Mouse (Mus musculus) lung, postnatal 25 days (tissue): Measurements from ENCODE around the gene Cox11.

Experiments
- DNase-seq: peaks from one replicate; pipeline ENCODE4 v3.0.0; 2022; ENCODE audit warnings: low spot score

Gene Cox11

DNA sequence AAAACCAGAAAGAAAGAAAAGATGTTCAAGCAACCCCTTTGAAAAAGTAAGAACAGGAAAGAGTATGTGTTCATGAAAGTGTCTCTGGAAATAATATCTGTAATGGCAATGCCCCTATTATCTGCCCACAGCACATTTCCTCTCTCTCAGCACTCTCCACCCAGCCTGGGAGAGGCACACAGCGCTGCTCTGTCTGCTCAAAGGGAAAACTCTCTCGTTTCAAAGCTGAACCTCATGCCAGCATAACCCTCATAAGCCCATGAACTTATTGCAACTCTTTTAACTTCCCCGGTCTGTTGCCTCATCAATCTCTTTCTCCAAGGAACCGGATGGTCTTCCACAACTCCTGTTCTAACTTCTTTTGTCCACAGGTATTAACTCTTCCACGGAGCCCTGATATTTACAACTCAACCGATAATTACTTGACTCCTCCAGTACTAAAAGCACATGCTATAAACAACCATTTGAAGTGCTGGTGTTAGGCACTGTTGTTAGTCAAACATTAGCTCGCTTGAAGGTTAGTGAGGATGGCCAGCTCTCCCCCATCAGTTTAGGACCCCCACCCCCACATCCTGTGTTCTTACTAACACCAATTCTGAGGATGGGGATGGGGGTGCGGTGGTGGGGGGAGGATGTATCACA is 26.5 kb downstream of the Cox11 start:
- DNase-seq, result no peak

DNA sequence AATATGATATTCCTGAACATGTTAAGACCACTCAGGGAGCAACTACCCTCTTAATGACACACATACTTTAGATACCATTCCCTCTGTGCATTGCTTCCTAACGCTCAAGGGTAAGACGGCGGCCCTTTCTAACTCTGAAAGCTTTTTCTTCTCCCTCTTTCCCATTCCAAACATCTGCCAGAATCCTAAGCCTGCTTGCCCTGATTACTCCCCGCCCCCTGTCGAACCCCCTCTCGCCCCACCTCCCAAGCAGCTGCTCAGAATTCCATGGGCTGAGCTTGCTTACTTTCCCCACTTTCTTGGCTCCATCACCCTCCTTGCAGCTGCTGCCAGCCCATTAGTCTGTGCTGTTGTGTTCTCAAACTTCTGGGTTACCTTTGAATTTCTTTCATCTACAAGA is 27.2 kb downstream of the Cox11 start:
- peak; percentile 40 for DNase-seq

DNA sequence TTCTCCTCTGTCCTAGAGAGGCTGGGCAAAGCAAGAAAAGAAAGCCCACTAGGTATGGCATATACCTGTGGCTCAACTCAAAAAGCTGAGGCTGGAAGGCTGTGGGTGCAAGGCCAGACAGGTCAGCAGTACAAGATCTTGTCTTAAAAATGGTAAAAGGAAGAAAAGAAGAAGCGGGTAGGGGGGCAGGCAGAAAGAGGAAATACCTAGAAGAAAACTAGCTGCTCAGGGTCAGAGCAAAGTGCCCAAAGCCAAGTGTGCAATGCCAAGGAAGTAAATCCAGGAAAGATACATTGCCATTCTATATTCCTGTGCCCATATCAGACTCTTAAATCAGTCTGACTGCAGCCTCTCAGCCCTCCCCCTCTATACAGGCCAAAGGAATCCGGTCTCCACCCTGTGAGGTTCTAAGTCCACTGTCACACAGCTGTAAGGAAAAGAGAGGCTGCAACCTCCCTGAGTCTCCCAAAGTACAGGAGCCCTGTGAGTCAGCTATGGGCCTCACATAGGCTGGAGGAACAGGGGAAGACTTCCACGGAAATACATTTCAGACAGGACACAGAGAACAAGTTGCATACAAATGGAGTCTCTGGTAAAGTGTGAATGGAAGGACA is 28.3 kb downstream of the Cox11 start:
- no peak for DNase-seq

DNA sequence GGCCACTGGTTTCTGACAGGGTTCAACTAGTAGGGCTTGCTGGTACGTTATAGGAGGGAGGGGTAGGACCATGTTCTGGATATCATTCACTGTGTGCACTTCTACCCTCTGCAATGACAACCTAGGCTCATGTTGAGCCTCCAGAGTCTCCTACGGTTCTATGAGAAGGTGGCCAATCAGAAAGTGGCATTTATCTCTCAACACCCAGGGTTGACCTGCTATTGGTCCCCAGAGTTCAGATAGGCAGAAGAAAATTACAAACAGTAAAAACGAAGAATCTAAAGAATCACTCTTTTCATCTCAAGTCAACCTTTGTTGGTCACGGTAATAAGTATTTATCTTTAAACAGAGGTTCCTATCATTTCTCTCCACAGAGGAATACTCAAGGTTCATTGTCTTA is 28.9 kb downstream of the Cox11 start:
- no peak for DNase-seq

DNA sequence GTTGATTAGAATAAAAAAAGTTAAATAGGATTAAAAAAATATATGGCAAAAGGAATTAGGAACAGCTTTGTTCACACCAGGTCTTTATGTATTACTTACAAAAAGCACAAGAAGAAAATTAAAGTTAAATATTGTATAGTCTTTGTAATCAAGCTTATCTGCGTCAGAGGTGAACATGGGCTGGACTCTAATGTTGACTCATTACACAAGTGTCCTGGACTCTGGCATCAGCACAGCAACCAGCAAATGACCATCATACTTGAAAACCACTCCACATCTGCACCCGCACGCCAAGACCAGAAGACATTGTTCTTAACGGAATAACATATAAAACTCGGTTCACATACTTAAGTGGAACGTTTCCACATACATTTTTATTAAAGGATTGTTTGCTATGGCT is 29.4 kb downstream of the Cox11 start:
- peak; percentile 34 for DNase-seq

DNA sequence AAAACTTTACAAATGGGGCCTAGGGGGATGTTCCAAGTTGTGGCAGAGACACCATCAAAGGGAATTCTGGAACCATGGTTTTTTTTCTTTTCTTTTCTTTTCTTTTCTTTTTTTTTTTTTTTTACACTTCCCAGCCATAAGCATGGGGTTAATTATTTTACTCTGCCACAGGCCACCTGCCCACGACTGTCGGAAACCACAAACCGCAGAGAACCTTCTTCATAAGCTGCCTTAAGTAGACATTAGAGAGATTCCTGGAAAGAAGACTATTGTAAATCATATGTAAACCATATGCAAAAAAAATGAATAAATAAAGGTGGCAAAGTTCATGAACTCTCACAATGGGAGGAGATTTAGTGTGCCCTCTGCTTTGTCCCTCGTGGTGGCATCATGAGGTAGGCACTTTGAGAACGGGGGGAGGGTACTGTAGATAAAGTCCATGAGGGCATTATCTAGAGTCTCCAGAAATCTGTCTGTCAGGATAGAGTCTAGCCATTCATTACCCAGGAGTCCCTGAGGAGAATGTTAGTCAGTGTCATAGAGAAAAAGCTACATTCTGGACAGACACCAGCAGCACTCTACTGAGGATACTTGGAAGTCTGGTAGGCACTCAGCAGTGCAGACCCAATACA is 37.6 kb downstream of the Cox11 start:
- no peak for DNase-seq

DNA sequence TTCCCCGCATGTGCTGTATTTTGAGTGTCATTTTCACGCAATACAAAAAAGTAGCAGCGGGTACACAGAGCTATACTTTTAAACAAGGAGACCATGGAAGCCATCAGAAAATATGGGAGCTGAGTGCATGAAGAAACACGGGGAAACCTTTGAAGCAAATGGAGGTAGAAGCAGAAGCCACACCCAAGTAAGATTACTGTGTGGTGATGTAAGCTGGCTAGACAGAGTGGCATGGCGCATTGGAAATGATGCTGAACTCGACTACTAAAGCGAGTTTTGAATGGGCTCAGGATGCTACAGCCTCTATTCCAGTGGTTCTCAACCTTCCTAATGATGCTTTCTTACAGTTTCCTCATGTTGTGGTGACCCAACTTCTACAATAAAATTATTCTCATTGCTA is 39.1 kb downstream of the Cox11 start:
- DNase-seq, result no peak

DNA sequence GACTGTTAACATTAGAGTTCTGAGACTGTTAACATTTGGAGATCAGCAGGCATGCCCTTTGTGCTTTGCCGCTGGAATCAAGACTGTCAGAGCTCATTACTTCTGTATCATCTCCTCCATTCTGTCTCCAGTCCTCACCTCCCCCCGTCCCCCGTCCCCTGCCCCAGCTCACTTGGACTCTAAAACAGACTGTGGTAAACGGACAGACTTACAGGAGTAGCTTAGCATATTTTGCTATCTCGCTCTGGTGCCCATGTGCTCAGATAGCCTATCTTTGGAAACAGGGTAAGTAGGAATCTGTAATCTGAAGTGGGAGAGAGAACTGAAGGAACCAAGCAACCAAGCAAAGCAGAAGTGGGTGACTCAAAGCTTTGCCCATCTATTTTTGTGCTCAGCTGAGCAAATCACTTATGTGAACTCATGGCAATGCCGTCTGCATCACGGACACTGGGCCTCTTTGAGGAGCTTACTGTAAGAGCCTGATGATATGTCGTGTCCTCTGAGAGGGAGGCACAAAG is 39.9 kb downstream of the Cox11 start:
- no peak for DNase-seq

DNA sequence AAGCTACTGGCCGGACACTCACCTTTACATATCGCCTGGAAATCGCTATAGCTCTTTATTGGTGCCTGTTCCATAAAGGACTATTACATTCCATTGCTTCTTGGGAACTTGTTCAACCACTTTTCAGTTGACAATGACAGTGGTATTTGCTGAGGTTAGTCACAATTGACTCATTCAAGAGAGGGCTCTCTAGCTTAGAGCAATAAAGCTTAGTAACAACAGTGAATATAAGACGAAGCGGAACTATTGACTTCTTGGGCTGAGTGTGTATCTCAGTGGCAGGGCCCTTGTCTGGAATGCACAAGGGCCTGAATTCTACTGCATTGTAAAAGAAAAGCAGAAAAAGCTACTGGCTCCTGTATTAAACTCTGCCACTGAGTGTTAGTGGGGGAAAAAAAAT is 40.6 kb downstream of the Cox11 start:
- DNase-seq, result peak; percentile 24

DNA sequence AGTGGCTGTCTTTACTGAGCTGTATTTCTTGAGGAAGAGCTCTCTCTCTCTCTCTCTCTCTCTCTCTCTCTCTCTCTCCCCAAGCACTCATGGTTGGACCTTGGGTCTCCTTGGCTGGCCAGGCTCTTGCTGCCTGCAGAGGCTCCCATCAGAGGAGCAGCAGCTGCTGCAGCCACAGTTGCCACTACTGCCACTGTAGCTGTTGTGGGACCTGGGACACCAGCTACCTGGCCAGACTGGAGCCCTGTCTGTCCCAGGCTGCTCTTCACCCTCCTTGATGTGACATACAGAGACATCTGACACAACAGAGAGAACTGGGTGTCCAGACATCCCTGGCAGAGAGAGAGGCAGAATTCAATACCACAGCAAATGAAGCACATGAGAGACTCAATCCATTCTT is 43.2 kb downstream of the Cox11 start:
- DNase-seq, result no peak

DNA sequence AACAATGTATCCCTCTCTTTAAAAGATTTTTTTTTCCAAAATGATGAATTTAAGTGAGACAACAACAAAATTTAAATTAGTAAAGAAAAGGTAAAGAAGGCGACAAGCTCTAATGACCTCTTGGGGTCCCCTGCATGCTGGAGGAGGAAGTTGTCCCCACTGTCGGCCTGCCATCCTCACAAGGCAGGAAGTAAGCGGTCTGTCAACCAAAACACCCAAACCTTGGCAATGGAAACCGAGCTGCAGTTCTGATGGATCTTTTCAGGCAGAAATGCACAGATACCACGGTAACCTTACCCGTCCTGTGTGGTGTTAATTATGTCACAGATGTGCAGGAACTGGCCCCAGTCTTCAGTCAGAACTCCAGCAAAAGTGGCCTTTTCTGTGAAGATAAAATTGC is 46.8 kb downstream of the Cox11 start:
- no peak for DNase-seq

DNA sequence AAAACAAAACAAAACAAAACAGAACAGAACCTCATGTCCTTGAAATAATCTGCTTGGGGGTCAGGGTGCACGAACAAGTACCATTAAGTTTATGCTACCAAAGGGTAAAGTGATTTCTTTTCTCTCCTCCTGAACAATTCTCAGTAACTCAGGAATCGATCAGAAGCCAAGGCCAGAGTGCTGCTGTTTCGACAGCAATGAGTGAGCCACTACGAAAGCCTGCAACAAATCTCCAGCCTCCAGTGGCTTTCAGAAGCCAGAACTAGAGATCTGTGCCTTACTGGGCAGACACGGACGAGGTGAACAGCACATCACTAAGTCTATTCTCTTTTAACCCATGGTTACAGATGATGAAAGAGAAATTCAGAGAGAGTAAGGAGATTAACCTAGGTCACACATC is 47.2 kb downstream of the Cox11 start:
- no peak for DNase-seq

DNA sequence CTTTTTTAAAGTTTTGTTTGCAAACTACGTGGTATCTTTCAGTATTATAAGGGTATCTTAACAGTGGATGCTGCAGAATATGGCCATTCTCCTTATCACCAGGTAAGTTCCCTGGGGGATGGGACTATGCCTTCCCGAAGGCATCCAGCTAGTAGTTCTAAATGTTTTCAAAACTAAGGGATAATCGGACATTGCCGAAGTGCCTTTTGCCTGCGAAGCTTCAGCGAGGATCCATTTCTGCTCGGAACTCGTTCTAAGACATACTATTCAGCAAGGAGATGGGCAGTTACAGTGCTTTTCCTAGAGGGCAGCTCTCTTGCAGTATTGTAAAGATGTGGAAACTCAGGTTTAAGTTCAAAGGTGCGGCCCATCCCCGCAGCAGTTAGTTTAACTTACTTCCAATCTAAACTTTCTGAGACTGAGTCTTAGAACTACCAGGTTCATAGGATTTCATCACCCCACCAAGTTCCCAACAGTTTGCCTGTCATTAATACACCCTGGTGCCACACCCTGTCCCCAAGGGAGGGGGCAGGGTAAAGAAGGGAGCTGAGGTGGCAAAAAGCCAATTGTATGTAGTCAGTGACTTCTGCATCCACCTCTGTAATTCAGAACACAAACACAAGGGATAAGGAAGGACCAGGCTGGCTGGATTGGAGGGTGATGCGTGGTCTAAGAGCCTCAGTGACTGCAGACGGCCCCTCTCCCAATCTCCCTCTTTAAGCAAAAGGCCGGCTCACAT is 48.5 kb downstream of the Cox11 start:
- peak; percentile 14 for DNase-seq

DNA sequence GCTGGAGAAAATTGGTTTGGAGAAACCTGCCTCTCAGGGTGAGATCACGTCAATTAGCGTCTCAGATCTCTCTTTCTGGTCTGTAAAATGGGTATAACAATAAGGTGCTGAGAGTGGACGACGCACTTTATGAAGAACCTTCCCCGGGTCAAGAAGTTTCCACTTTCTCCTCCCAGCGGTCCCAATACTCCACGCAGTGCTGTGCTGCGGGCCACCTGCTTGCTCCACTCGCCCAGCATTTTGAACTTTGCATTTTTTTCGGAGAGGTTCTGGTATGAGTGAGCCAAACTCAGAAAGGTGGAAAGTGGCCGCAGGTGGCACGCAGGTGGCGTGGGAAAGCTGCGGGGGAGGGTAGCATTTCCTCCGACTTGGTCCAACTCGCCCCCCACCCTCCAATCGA is 49.1 kb downstream of the Cox11 start:
- DNase-seq, result no peak

DNA sequence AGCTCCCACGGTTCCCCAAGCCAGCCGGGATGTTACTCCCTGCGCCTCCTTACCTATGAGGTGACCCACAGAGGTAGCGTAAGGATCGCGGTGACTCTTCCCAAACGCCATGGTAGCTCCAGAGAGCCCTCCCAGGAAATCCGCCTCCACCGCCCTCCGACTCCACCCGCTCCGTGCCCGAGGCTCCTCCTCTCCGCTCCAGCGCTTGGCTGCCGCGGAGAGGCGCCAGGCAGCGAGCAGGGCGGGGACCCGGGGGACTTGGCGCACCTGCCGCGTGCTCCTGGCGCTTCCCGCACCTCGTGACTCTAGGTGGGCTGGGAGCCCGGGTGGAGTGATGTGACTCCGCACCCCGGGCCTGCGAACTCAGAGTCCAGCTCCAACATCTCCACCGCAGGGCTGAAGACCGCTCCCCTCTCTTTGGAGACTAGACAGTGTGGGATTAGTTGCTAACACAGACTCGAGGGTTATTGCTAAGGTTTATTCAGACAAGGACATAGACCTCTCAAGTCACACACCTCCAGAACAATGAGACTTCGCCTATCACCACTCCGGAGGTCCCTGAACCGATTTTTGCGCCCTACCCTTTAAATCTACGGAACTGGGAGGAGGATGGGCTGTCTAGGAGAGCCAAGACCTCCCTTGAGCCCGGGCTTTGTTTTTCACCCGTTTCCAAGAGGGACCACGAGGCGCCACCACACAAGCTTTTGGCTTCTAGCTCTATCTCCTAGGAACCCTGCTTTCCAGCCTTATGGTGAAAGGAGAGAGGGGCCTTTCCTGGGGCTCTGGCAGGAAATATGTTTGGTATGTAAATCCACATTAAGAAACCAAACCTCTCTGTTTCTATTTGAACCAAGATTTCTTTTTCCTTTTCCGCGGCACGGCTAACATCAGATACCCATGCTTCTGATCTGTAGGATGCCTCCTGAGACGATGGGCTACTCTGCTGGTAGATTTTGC is 49.8 kb downstream of the Cox11 start, which contains the start of gene Tom1l1:
Gene Tom1l1, minus strand, starts transcription at position 907 of the 957 bp plus-strand sequence.
- DNase-seq, result peak; percentile 83

DNA sequence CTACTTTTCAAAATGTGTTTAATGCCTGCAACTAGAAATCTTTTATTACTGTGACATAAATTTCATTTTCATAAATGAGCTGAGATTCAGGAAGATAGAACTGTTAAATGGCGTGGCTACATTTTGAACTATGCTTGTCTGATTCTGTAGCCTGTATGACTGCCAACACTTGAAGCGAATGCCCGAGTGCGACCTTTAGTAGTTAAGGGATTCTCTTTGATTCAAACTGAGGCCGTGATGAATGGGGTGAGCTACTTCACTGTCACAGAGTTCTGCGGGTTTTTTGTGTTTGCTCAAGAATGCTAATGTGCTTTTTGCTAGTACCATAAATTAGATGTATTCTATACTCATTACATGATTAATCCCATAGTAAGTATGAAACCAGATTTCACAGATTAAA is 52.4 kb downstream of the Cox11 start:
- no peak for DNase-seq

DNA sequence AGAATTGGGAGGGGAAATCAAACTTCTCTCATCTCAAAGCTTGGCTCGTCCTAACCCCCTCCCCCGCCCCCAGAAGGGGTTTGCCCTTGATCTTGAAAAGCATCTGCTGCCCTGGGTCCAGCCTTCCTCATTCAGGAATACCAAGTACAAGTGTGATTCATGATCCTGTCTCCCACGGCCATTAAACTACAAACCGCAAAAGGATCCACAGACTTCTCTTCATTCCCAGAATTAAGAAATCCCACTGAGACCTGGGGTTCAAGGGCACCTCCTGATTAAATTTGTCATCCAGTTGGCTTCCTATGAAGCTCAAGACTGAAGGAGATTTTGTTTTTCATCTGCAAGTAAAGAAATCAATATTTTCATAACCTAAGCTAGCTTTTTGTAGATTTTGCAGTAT is 56.2 kb downstream of the Cox11 start:
- no peak for DNase-seq
